Mouse (Mus musculus) hindbrain, embryonic 13.5 days (tissue): ENCODE data around the gene Krtap9-5. TPM values are rescaled to one million over a fixed set of nuclear protein-coding genes. Genes with fewer than 3 reads are reported as not detected.

ENCODE experiments used
- ATAC-seq: fragments of 200-750 bp; cut with Nextera tagmentation; 2 replicates; pipeline ENCODE4 v1.8.0; 2017; ENCODE audit warnings: moderate TSS enrichment; ENCODE audit not compliant: low FRiP score
- H3K27ac ChIP-seq: fragments of 300-500 bp; sonication (generic); 2 replicates; pipeline ENCODE4 v1.5.1; 2015; ENCODE audit warnings: inconsistent platforms, mild to moderate bottlenecking, moderate library complexity
- H3K27me3 ChIP-seq: fragments of 300-500 bp; sonication (generic); 2 replicates; pipeline ENCODE4 v1.6.1; 2015; ENCODE audit warnings: mild to moderate bottlenecking, inconsistent platforms
- H3K36me3 ChIP-seq: fragments of 300-500 bp; sonication (generic); 2 replicates; pipeline ENCODE4 v1.6.1; 2015; ENCODE audit warnings: mild to moderate bottlenecking, inconsistent platforms
- H3K4me1 ChIP-seq: fragments of 300-500 bp; sonication (generic); replicated peaks from 2 replicates; pipeline ENCODE4 v1.6.1; 2015; ENCODE audit warnings: inconsistent platforms
- H3K4me2 ChIP-seq: fragments of 300-500 bp; sonication (generic); 2 replicates; pipeline ENCODE4 v1.6.1; 2015; ENCODE audit warnings: inconsistent platforms, mild to moderate bottlenecking, moderate library complexity
- H3K4me3 ChIP-seq: fragments of 300-500 bp; sonication (generic); 2 replicates; pipeline ENCODE4 v1.5.1; 2015; ENCODE audit warnings: mild to moderate bottlenecking, inconsistent platforms
- H3K9ac ChIP-seq: fragments of 300-500 bp; sonication (generic); 2 replicates; pipeline ENCODE4 v1.6.1; 2015; ENCODE audit warnings: mild to moderate bottlenecking, inconsistent platforms
- H3K9me3 ChIP-seq: fragments of 300-500 bp; sonication (generic); 2 replicates; pipeline ENCODE4 v1.6.1; 2016; ENCODE audit warnings: inconsistent platforms
- WGBS: fragments of 180-500 bp; shearing (Covaris S2); methylation state at CpG from one replicate; pipeline ENCODE4 v1.1.7; 2015; 5-methylcytosine and 5-hydroxymethylcytosine counted together
- polyA plus RNA-seq: library from polyadenylated mRNA; unstranded; fragments of >200 nt; fragmentation: Nextera tagmentation; extraction: Ambion mirVana; gene quantifications from 2 replicates; pipeline ENCODE4 v1.2.1, GENCODE M21; 2015

Gene Krtap9-5
- not detected in 2 replicates for polyA plus RNA-seq

- Histone ChIP-seq H3K36me3 (no peaks in the 10 kb centered on the region), H3K4me1 (no peaks in the 10 kb centered on the region; the same call in 1 of the 2 replicates), H3K27ac (no peak within 1 kb of the TSS), H3K27me3 (no peaks in the 10 kb centered on the region), H3K4me2 (no peak within 1 kb of the TSS), H3K9ac (no peak within 1 kb of the TSS), H3K9me3 (no peaks in the 10 kb centered on the region), H3K4me3 (no peak within 1 kb of the TSS)
- ATAC-seq: no peak
- 95% methylated on average over 2 of the region's 2 CpGs for WGBS
These were observed at the start of gene Krtap9-5 for GRCm38 (mm10) chr11:99948175-99948574. Gene Krtap9-5, plus strand, starts transcription at chr11:99948475.

DNA sequence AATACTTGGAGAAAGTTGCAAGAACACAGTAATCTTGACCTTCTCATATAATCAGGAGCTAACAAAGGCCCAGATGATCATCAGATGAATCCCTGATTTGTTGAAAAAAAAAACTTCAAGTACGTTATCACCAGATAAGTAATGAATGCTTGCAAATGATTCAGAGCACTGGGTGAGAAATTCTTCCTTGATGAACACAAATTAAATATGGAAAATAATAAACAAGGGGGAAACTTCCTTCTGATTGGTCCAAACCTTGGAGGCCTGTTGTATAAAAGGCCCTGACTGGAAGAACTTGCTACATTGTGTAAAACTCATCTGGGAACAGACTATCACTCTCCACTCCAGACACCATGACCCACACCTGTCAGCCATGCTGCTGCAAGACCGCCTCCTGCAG is 40.7 kb upstream of the Krtap9-5 start, which contains the start of gene Krtap31-1:
Krtap31-1 (plus strand) TSS at position 301 of the 400 bp plus-strand sequence.
- 90% methylated on average over 2 of the region's 2 CpGs for WGBS
- no peak within 1 kb of the TSS for H3K4me2 ChIP-seq

GRCm38 (mm10) chr11:99914451-99914850 is 33.8 kb upstream of the Krtap9-5 start, which contains the start of gene Gm11565:
Gene Gm11565, plus strand, starts transcription at chr11:99914751.
- no peak for ATAC-seq
- 94% methylated on average over 3 of the region's 3 CpGs for WGBS
- no peak within 1 kb of the TSS for H3K27ac ChIP-seq
- H3K4me2 ChIP-seq: no peak within 1 kb of the TSS
- H3K4me3 ChIP-seq: no peak within 1 kb of the TSS
- no peak within 1 kb of the TSS for H3K9ac ChIP-seq
- no peaks in the 10 kb centered on the region for H3K36me3 ChIP-seq
- no peaks in the 10 kb centered on the region for H3K27me3 ChIP-seq
- H3K9me3 ChIP-seq: no peaks in the 10 kb centered on the region
- no peaks in the 10 kb centered on the region for H3K4me1 ChIP-seq

More for the DNA sequence above, 40.7 kb upstream of the Krtap9-5 start, which contains the start of gene Krtap31-1:
- Histone ChIP-seq H3K27me3 (no peaks in the 10 kb centered on the region), H3K4me3 (no peak within 1 kb of the TSS), H3K9ac (no peak within 1 kb of the TSS), H3K36me3 (no peaks in the 10 kb centered on the region), H3K9me3 (no peaks in the 10 kb centered on the region), H3K4me1 (no peaks in the 10 kb centered on the region), H3K27ac (no peak within 1 kb of the TSS)
- ATAC-seq: no peak

GRCm38 (mm10) chr11:99935991-99936390 is 12.3 kb upstream of the Krtap9-5 start, which contains the start of gene Krtap31-2:
Gene Krtap31-2, plus strand, starts transcription at chr11:99936291.
- 94% methylated on average over 1 of the region's 1 CpGs for WGBS

DNA sequence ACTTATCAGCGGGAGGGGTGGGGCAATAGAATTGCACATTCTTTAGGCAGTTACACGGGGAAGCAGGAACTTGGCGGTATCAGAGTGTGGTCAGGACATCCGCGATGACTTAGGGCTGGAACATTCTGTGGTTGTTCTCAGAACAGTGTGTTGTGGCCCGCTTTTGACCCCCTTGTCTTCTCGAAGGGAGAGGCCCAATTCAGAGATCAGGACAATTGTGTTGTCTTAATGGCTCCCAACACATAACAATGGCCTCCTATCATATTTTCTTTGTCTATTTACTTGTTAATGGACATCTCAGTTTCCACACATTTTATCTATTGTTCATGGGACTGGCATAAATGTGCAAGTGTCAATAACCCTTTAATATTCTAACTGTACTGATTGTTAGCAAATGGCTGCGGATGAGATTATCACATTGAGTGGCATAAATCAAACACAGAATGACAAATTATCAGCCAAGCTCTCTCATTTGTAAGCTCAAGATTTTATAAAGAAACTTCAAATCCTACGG is 10.5 kb upstream of the Krtap9-5 start:
- Histone ChIP-seq H3K9ac (no peak overlapping the region), H3K36me3 (no peaks in the 10 kb centered on the region), H3K9me3 (no peaks in the 10 kb centered on the region), H3K4me3 (no peak overlapping the region), H3K27me3 (no peaks in the 10 kb centered on the region), H3K4me1 (no peaks in the 10 kb centered on the region), H3K27ac (no peak overlapping the region), H3K4me2 (no peak overlapping the region)
- WGBS: 85% methylated on average over 9 of the region's 9 CpGs
- ATAC-seq: no peak

More at GRCm38 (mm10) chr11:99935991-99936390, 12.3 kb upstream of the Krtap9-5 start, which contains the start of gene Krtap31-2:
- no peak within 1 kb of the TSS for H3K4me3 ChIP-seq
- no peak within 1 kb of the TSS for H3K27ac ChIP-seq
- H3K4me1 ChIP-seq: no peaks in the 10 kb centered on the region
- H3K9ac ChIP-seq: no peak within 1 kb of the TSS
- no peak within 1 kb of the TSS for H3K4me2 ChIP-seq
- no peaks in the 10 kb centered on the region for H3K27me3 ChIP-seq
- H3K9me3 ChIP-seq: no peaks in the 10 kb centered on the region
- H3K36me3 ChIP-seq: no peaks in the 10 kb centered on the region
- ATAC-seq: no peak

DNA sequence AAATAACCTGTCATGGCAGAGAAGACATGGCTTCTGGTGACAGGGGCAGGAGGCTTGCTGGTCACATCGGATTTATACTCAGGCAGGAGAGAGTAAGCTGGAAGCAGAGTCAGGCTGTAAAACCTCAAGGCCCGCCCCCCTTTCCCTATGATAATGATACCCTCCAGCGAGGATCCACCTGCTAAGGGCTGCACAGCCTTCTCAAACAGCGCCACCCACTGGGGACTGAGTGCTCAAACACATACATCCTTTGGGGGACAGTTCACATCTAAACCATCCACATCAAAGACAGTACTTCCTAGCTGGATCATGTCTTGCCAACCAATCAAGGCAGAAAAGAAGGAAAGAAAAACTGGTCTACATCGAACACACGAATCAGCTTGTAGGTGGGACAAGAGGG is 15.9 kb downstream of the Krtap9-5 start:
- Histone ChIP-seq H3K36me3 (no peaks in the 10 kb centered on the region), H3K4me3 (no peak overlapping the region), H3K9ac (no peak overlapping the region), H3K4me2 (no peak overlapping the region), H3K27ac (no peak overlapping the region), H3K4me1 (no peaks in the 10 kb centered on the region), H3K9me3 (no peaks in the 10 kb centered on the region), H3K27me3 (no peaks in the 10 kb centered on the region)
- 44% methylated on average over 6 of the region's 6 CpGs for WGBS
- ATAC-seq: no peak

- ATAC-seq: no peak
- H3K4me1 ChIP-seq: no peaks in the 10 kb centered on the region
- no peaks in the 10 kb centered on the region for H3K36me3 ChIP-seq
- H3K4me2 ChIP-seq: no peak overlapping the region
- H3K27me3 ChIP-seq: no peaks in the 10 kb centered on the region
- no peak overlapping the region for H3K27ac ChIP-seq
- 68% methylated on average over 2 of the region's 2 CpGs for WGBS
- H3K9ac ChIP-seq: no peak overlapping the region
- no peaks in the 10 kb centered on the region for H3K9me3 ChIP-seq
- no peak overlapping the region for H3K4me3 ChIP-seq
These were observed 17.7 kb downstream of the Krtap9-5 start for GRCm38 (mm10) chr11:99965961-99966360.

- Histone ChIP-seq H3K36me3 (no peaks in the 10 kb centered on the region), H3K4me2 (no peak within 1 kb of the TSS), H3K9me3 (no peaks in the 10 kb centered on the region), H3K27me3 (no peaks in the 10 kb centered on the region), H3K27ac (no peak within 1 kb of the TSS), H3K4me1 (no peaks in the 10 kb centered on the region), H3K9ac (no peak within 1 kb of the TSS), H3K4me3 (no peak within 1 kb of the TSS)
- 75% methylated on average over 5 of the region's 5 CpGs for WGBS
- no peak for ATAC-seq
These were observed 30.7 kb downstream of the Krtap9-5 start, which contains the start of gene Krtap29-1 for GRCm38 (mm10) chr11:99978953-99979352. Gene Krtap29-1, minus strand, starts transcription at chr11:99979053.

GRCm38 (mm10) chr11:99982731-99983130 is 34.5 kb downstream of the Krtap9-5 start:
- Histone ChIP-seq H3K27me3 (no peaks in the 10 kb centered on the region), H3K27ac (no peak overlapping the region), H3K9ac (no peak overlapping the region), H3K4me2 (no peak overlapping the region), H3K4me3 (no peak overlapping the region), H3K4me1 (peaks cover 4% of the 10 kb centered on the region), H3K36me3 (no peaks in the 10 kb centered on the region), H3K9me3 (no peaks in the 10 kb centered on the region)
- WGBS: 93% methylated on average over 9 of the region's 9 CpGs
- no peak for ATAC-seq

DNA sequence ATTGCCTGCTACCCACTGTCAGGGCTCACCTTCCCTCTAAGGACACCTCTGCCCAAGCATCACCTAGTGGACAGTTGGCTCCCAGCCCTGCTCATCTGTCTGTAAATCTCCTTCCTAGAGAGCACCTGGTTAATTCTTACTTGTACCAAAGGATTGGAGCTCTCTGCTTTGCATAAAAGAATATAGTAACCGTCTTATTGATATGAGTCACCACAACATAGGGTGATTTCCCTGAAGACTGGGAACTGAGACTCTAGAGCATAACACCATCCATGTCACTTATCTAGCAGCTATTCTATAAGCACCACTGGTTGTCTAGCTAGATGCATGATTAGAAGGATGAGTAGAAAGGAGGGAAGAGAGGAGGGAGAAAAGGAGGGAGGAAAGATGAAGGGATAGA is 35.2 kb downstream of the Krtap9-5 start:
- Histone ChIP-seq H3K4me1 (peaks cover 4% of the 10 kb centered on the region), H3K4me3 (no peak overlapping the region), H3K27me3 (no peaks in the 10 kb centered on the region), H3K4me2 (no peak overlapping the region), H3K9me3 (no peaks in the 10 kb centered on the region), H3K27ac (no peak overlapping the region), H3K9ac (no peak overlapping the region), H3K36me3 (no peaks in the 10 kb centered on the region)
- WGBS: 97% methylated on average over 1 of the region's 1 CpGs
- ATAC-seq: no peak

DNA sequence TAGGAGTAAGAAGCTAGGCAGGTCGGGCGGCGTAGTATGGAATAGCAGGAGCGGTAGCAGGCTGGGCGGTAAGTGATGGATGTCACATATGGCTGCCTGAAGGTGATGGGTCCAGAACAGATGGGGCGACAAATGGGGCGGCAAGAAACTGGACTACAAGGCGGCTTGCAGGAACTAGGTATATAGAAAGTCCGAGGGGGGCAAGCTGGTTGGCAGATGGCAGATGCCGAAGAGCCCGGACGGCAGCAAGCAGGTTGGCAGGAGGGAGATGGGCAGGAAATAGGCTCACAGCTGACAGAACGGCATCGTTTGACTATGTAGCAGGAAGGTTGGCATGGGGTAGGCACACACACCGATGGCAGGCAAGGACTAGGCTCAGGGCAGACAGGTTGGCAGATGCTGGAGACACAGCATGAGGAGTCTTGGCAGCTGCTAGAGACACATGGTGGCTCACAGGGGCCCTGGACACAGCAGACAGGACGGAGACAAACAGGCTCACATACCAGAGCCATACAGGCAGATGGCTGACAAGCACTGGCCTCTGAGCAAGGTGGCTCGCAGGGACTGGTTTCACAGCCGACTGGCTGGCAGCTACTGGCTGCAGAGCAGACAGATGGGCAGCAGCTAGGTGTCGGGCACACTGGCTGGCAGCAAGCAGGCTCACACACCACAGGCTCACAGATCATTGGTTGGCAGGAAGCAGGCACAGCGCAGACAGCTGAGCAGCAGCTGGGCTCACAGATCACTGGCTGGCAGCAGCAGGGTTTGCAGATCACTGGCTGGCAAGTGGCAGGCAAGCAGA is 37.2 kb downstream of the Krtap9-5 start:
- H3K36me3 ChIP-seq: no peaks in the 10 kb centered on the region
- no peaks in the 10 kb centered on the region for H3K9me3 ChIP-seq
- peak overlapping the region; percentile 19; the same call in 1 of the 2 replicates for H3K4me2 ChIP-seq
- 0 out of 2 replicates have a peak overlapping the region, but pooled peaks have one; percentile 43 for H3K9ac ChIP-seq
- no peaks in the 10 kb centered on the region for H3K27me3 ChIP-seq
- peak overlapping the region; percentile 62 for H3K27ac ChIP-seq
- WGBS: 77% methylated on average over 20 of the region's 20 CpGs
- peak; percentile 91 for ATAC-seq
- peaks cover 4% of the 10 kb centered on the region for H3K4me1 ChIP-seq
- no peak overlapping the region for H3K4me3 ChIP-seq

GRCm38 (mm10) chr11:99986180-99986647 is 37.9 kb downstream of the Krtap9-5 start, which contains the start of gene Krtap16-1:
Gene Krtap16-1, minus strand, starts transcription at chr11:99986597.
- Histone ChIP-seq H3K4me1 (peaks cover 4% of the 10 kb centered on the region), H3K9ac (0 out of 2 replicates have a peak within 1 kb of the TSS, but pooled peaks have one; percentile 43), H3K27me3 (no peaks in the 10 kb centered on the region), H3K27ac (peak within 1 kb of the TSS; percentile 62), H3K9me3 (no peaks in the 10 kb centered on the region), H3K4me3 (no peak within 1 kb of the TSS), H3K4me2 (peak within 1 kb of the TSS; percentile 19; the same call in 1 of the 2 replicates), H3K36me3 (no peaks in the 10 kb centered on the region)
- ATAC-seq: no peak
- WGBS: 84% methylated on average over 8 of the region's 8 CpGs
